Mouse (Mus musculus): ENCODE data around the gene Crocc. TPM values are rescaled to one million over a fixed set of nuclear protein-coding genes. Genes with fewer than 3 reads are reported as not detected.

Crocc gene
- polyA plus RNA-seq, 1 experiment, result 7.3 TPM

GRCm38 (mm10) chr4:141033606-141034549 is 26.5 kb downstream of the Crocc start:
- Histone ChIP-seq H3K4me3 (ENCODE audit: low read depth, low read length) (peak overlapping the region; percentile 13; the same call in 1 of the 2 replicates), H3K27ac (ENCODE audit: insufficient read depth, low read depth, low read length) (peak overlapping the region; percentile 52), H3K4me1 (ENCODE audit: control insufficient read depth, insufficient read depth, insufficient read length, low read length) (peaks cover 14% of the 10 kb centered on the region), H3K36me3 (ENCODE audit: control insufficient read depth, insufficient read depth, low read length) (no peaks in the 10 kb centered on the region), H3K27me3 (ENCODE audit: control insufficient read depth, insufficient read depth, low read length) (no peaks in the 10 kb centered on the region)
- TF ChIP-seq CTCF (IDR thresholded peaks at IDR 0.05; ENCODE audit: extremely low read depth, insufficient read length, insufficient replicate concordance, low read depth, low read length) (no peak), POLR2A (IDR thresholded peaks at IDR 0.05; ENCODE audit: low read depth, low read length) (no peak)
- 29% methylated on average over 27 of the region's 27 CpGs for WGBS

GRCm38 (mm10) chr4:141031733-141032132 is 28.6 kb downstream of the Crocc start:
- Histone ChIP-seq H3K27me3 (ENCODE audit: control insufficient read depth, insufficient read depth, low read length) (no peaks in the 10 kb centered on the region), H3K4me3 (ENCODE audit: low read depth, low read length) (no peak overlapping the region), H3K4me1 (ENCODE audit: control insufficient read depth, insufficient read depth, insufficient read length, low read length) (peaks cover 14% of the 10 kb centered on the region), H3K36me3 (ENCODE audit: control insufficient read depth, insufficient read depth, low read length) (no peaks in the 10 kb centered on the region), H3K27ac (ENCODE audit: insufficient read depth, low read depth, low read length) (no peak overlapping the region)
- 16% methylated on average over 6 of the region's 6 CpGs for WGBS
- TF ChIP-seq POLR2A (IDR thresholded peaks at IDR 0.05; ENCODE audit: low read depth, low read length) (peak; percentile 29; the same call in 1 of the 2 replicates), CTCF (IDR thresholded peaks at IDR 0.05; ENCODE audit: extremely low read depth, insufficient read length, insufficient replicate concordance, low read depth, low read length) (peak; percentile 90)

GRCm38 (mm10) chr4:141030541-141031206 is 29.7 kb downstream of the Crocc start:
- 94% methylated on average over 18 of the region's 18 CpGs for WGBS
- no peak for TF ChIP-seq CTCF (IDR thresholded peaks at IDR 0.05; ENCODE audit: extremely low read depth, insufficient read length, insufficient replicate concordance, low read depth, low read length)
- no peak for TF ChIP-seq POLR2A (IDR thresholded peaks at IDR 0.05; ENCODE audit: low read depth, low read length)
- Histone ChIP-seq H3K4me1 (ENCODE audit: control insufficient read depth, insufficient read depth, insufficient read length, low read length) (peaks cover 14% of the 10 kb centered on the region), H3K4me3 (ENCODE audit: low read depth, low read length) (no peak overlapping the region), H3K27me3 (ENCODE audit: control insufficient read depth, insufficient read depth, low read length) (no peaks in the 10 kb centered on the region), H3K36me3 (ENCODE audit: control insufficient read depth, insufficient read depth, low read length) (no peaks in the 10 kb centered on the region), H3K27ac (ENCODE audit: insufficient read depth, low read depth, low read length) (no peak overlapping the region)

- Histone ChIP-seq H3K36me3 (ENCODE audit: control insufficient read depth, insufficient read depth, low read length) (no peaks in the 10 kb centered on the region), H3K27ac (ENCODE audit: insufficient read depth, low read depth, low read length) (no peak overlapping the region), H3K4me1 (ENCODE audit: control insufficient read depth, insufficient read depth, insufficient read length, low read length) (no peaks in the 10 kb centered on the region), H3K27me3 (ENCODE audit: control insufficient read depth, insufficient read depth, low read length) (no peaks in the 10 kb centered on the region), H3K4me3 (ENCODE audit: low read depth, low read length) (no peak overlapping the region)
- no peak for TF ChIP-seq POLR2A (IDR thresholded peaks at IDR 0.05; ENCODE audit: low read depth, low read length)
- 87% methylated on average over 26 of the region's 27 CpGs for WGBS
These were observed 35.4 kb downstream of the Crocc start for GRCm38 (mm10) chr4:141024992-141025391.

- 51% methylated on average over 9 of the region's 9 CpGs for WGBS
- H3K27me3 ChIP-seq (ENCODE audit: control insufficient read depth, insufficient read depth, low read length), result no peaks in the 10 kb centered on the region
- H3K36me3 ChIP-seq (ENCODE audit: control insufficient read depth, insufficient read depth, low read length), result no peaks in the 10 kb centered on the region
- TF ChIP-seq POLR2A (IDR thresholded peaks at IDR 0.05; ENCODE audit: low read depth, low read length), result no peak
- H3K4me3 ChIP-seq (ENCODE audit: low read depth, low read length), result no peak overlapping the region
- H3K4me1 ChIP-seq (ENCODE audit: control insufficient read depth, insufficient read depth, insufficient read length, low read length), result no peaks in the 10 kb centered on the region
- no peak overlapping the region for H3K27ac ChIP-seq (ENCODE audit: insufficient read depth, low read depth, low read length)
These were observed 36.3 kb downstream of the Crocc start for GRCm38 (mm10) chr4:141024052-141024451.

GRCm38 (mm10) chr4:141021614-141021929 is 38.8 kb downstream of the Crocc start:
- H3K27me3 ChIP-seq (ENCODE audit: control insufficient read depth, insufficient read depth, low read length), result no peaks in the 10 kb centered on the region
- no peaks in the 10 kb centered on the region for H3K4me1 ChIP-seq (ENCODE audit: control insufficient read depth, insufficient read depth, insufficient read length, low read length)
- H3K4me3 ChIP-seq (ENCODE audit: low read depth, low read length), result no peak overlapping the region
- no peak overlapping the region for H3K27ac ChIP-seq (ENCODE audit: insufficient read depth, low read depth, low read length)
- no peak for TF ChIP-seq POLR2A (IDR thresholded peaks at IDR 0.05; ENCODE audit: low read depth, low read length)
- TF ChIP-seq CTCF (IDR thresholded peaks at IDR 0.05; ENCODE audit: extremely low read depth, insufficient read length, insufficient replicate concordance, low read depth, low read length), result no peak
- 79% methylated on average over 11 of the region's 11 CpGs for WGBS
- H3K36me3 ChIP-seq (ENCODE audit: control insufficient read depth, insufficient read depth, low read length), result no peaks in the 10 kb centered on the region

- Histone ChIP-seq H3K27me3 (ENCODE audit: control insufficient read depth, insufficient read depth, low read length) (no peaks in the 10 kb centered on the region), H3K36me3 (ENCODE audit: control insufficient read depth, insufficient read depth, low read length) (no peaks in the 10 kb centered on the region), H3K4me1 (ENCODE audit: control insufficient read depth, insufficient read depth, insufficient read length, low read length) (no peaks in the 10 kb centered on the region), H3K4me3 (ENCODE audit: low read depth, low read length) (no peak overlapping the region), H3K27ac (ENCODE audit: insufficient read depth, low read depth, low read length) (no peak overlapping the region)
- no peak for TF ChIP-seq CTCF (IDR thresholded peaks at IDR 0.05; ENCODE audit: extremely low read depth, insufficient read length, insufficient replicate concordance, low read depth, low read length)
- no peak for TF ChIP-seq POLR2A (IDR thresholded peaks at IDR 0.05; ENCODE audit: low read depth, low read length)
- 67% methylated on average over 14 of the region's 14 CpGs for WGBS
These were observed 39.3 kb downstream of the Crocc start for GRCm38 (mm10) chr4:141020811-141021613.
